Mouse (Mus musculus): ENCODE results near the gene Gm3045.

DNA sequence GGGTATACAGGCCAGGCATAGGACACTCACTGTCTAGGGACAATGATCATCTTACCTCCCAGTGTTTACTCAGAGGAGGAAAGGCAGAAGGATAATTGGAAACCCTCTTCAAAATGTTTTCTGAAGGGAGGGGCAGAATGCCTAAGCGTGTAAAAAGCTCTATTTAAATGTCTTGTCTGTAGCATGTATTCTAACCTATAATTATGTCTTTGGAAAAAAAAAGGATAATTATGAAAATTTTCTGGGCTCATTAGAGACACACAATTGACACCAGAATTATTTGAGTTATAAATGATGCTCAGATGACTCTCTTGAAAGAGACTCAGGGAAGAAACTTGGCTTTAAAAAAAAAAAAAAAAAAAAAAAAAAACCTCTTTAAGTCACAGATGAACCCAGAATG is 38.4 kb upstream of the Gm3045 start:
- TF ChIP-seq CTCF (IDR thresholded peaks at IDR 0.05; ENCODE audit: low read depth, low read length) (no peak), GATA1 (IDR thresholded peaks at IDR 0.05; ENCODE audit: borderline replicate concordance, low read length) (no peak)
